Mouse (Mus musculus): ENCODE data around the gene Olfr1028. TPM values are rescaled to one million over a fixed set of nuclear protein-coding genes. Genes with fewer than 3 reads are reported as not detected.

The Olfr1028 gene
- not detected in 2 replicates for polyA plus RNA-seq (2012; ENCODE audit: insufficient read depth, insufficient read length, low replicate concordance, missing spikeins)

GRCm38 (mm10) chr2:85950137-85950536, at the start of gene Olfr1028:
Gene Olfr1028 (plus strand): TSS chr2:85950437.
- no peak for TF ChIP-seq POLR2A (IDR thresholded peaks at IDR 0.05; ENCODE audit: insufficient read depth, low read depth, low read length)
- TF ChIP-seq CTCF (IDR thresholded peaks at IDR 0.05; ENCODE audit: insufficient read depth, low read depth, low read length) = no peak
- Histone ChIP-seq H3K4me3 (ENCODE audit: insufficient read depth, low read depth, low read length) (no peak within 1 kb of the TSS), H3K4me1 (ENCODE audit: control insufficient read depth, insufficient read depth, low read length) (no peaks in the 10 kb centered on the region), H3K27ac (ENCODE audit: insufficient read depth, low read depth, low read length) (no peak within 1 kb of the TSS)
- WGBS = 72% methylated on average over 1 of the region's 1 CpGs

DNA sequence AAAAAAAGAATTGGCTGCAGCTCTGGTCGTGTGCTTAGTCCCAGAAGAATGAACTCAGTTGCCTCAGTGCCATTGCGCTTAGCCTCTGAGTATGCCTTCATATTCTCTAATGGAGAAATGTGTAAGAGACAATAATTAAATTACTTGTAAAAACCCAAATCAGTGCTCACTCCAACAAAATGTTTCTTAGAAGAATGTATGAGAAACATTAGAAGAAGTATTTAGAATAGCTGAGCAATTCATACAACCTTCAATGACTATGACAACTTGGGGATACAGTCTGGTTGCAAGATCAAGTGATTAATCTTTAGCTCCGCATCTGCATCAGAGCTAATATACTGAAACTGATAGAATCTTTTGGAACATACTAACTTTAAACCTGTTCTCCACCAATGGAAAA, 45.3 kb upstream of the Olfr1028 start, which contains the start of gene Olfr1024:
Olfr1024 (minus strand) TSS at position 101 of the 400 bp plus-strand sequence.
- Histone ChIP-seq H3K27ac (ENCODE audit: insufficient read depth, low read depth, low read length) (no peak within 1 kb of the TSS), H3K4me3 (ENCODE audit: insufficient read depth, low read depth, low read length) (no peak within 1 kb of the TSS), H3K4me1 (ENCODE audit: control insufficient read depth, insufficient read depth, low read length) (no peaks in the 10 kb centered on the region)
- WGBS = 86% methylated on average over 3 of the region's 3 CpGs
- TF ChIP-seq CTCF (IDR thresholded peaks at IDR 0.05; ENCODE audit: insufficient read depth, low read depth, low read length) = no peak
- no peak for TF ChIP-seq POLR2A (IDR thresholded peaks at IDR 0.05; ENCODE audit: insufficient read depth, low read depth, low read length)

DNA sequence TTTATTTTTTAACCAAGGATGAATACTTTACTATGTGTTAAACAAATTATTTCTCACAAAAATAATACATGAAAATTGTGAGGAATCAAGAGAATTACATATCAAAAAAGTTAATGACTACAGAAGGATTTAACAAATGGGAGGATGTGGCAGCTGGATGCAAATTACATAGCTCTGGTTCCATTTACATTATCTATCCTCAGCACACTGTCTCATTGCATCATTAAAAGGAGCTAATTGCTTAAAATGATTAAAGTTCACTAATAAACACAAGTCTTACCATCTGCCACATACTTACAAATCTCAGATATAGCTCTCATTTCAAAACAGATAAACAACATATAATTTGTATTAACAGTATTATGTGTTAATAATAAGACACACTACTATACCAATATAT, 37.0 kb upstream of the Olfr1028 start:
- Histone ChIP-seq H3K4me3 (ENCODE audit: insufficient read depth, low read depth, low read length) (no peak overlapping the region), H3K4me1 (ENCODE audit: control insufficient read depth, insufficient read depth, low read length) (no peaks in the 10 kb centered on the region), H3K27ac (ENCODE audit: insufficient read depth, low read depth, low read length) (no peak overlapping the region)
- no peak for TF ChIP-seq POLR2A (IDR thresholded peaks at IDR 0.05; ENCODE audit: insufficient read depth, low read depth, low read length)

- no peak within 1 kb of the TSS for H3K4me3 ChIP-seq (ENCODE audit: insufficient read depth, low read depth, low read length)
- H3K4me1 ChIP-seq (ENCODE audit: control insufficient read depth, insufficient read depth, low read length) = no peaks in the 10 kb centered on the region
- TF ChIP-seq POLR2A (IDR thresholded peaks at IDR 0.05; ENCODE audit: insufficient read depth, low read depth, low read length) (no peak), CTCF (IDR thresholded peaks at IDR 0.05; ENCODE audit: insufficient read depth, low read depth, low read length) (no peak)
- no peak within 1 kb of the TSS for H3K27ac ChIP-seq (ENCODE audit: insufficient read depth, low read depth, low read length)
- 45% methylated on average over 1 of the region's 1 CpGs for WGBS
Measured at GRCm38 (mm10) chr2:85914893-85915292, 35.3 kb upstream of the Olfr1028 start, which contains the start of gene Olfr1025-ps1. Gene Olfr1025-ps1 (plus strand): TSS chr2:85915193.

DNA sequence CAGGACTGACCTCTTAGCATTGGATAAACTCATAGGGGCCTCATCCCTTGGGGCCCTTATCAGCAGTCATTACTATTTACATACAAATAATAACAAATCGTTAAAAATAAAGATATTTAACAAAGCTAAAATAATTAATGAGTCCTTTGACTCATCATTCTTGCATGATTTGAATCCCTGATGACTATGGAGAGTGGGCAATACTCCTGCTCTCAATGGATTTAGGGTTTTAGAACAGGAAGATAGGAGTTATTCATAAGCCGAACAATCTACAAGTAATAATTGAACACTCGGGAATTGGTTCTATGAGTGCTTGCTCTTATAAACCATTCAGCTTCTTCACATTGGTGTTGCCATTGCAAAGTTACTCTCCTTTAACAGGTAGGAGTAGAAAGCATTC, 29.0 kb upstream of the Olfr1028 start, which contains the start of gene Olfr1026:
Olfr1026 (plus strand) TSS at position 301 of the 400 bp plus-strand sequence.
- TF ChIP-seq CTCF (IDR thresholded peaks at IDR 0.05; ENCODE audit: insufficient read depth, low read depth, low read length) = no peak
- no peak for TF ChIP-seq POLR2A (IDR thresholded peaks at IDR 0.05; ENCODE audit: insufficient read depth, low read depth, low read length)
- 88% methylated on average over 3 of the region's 3 CpGs for WGBS
- no peaks in the 10 kb centered on the region for H3K4me1 ChIP-seq (ENCODE audit: control insufficient read depth, insufficient read depth, low read length)
- no peak within 1 kb of the TSS for H3K27ac ChIP-seq (ENCODE audit: insufficient read depth, low read depth, low read length)
- no peak within 1 kb of the TSS for H3K4me3 ChIP-seq (ENCODE audit: insufficient read depth, low read depth, low read length)

DNA sequence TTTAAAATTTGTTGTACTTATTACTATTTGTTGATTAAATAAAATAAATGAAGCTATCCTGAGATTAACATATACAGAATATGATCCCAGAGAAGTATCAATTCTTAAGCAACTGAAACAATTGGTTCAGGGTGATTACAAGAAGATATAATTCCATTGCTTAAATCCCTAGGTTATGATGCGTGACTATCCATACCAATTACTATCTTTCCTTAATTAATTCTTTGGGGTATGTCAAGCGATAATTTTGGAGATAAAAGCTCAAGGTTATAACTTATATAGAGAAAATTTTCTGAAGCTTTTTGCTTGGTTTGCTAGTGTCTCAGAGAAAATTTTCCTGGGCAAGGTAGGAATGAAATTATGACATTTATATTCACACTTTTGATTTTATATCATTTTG, 23.4 kb downstream of the Olfr1028 start, which contains the start of gene Olfr1029:
Olfr1029 (plus strand) TSS at position 301 of the 400 bp plus-strand sequence.
- TF ChIP-seq POLR2A (IDR thresholded peaks at IDR 0.05; ENCODE audit: insufficient read depth, low read depth, low read length) (no peak), CTCF (IDR thresholded peaks at IDR 0.05; ENCODE audit: insufficient read depth, low read depth, low read length) (no peak)
- Histone ChIP-seq H3K4me1 (ENCODE audit: control insufficient read depth, insufficient read depth, low read length) (no peaks in the 10 kb centered on the region), H3K4me3 (ENCODE audit: insufficient read depth, low read depth, low read length) (no peak within 1 kb of the TSS), H3K27ac (ENCODE audit: insufficient read depth, low read depth, low read length) (no peak within 1 kb of the TSS)
- 89% methylated on average over 2 of the region's 2 CpGs for WGBS

DNA sequence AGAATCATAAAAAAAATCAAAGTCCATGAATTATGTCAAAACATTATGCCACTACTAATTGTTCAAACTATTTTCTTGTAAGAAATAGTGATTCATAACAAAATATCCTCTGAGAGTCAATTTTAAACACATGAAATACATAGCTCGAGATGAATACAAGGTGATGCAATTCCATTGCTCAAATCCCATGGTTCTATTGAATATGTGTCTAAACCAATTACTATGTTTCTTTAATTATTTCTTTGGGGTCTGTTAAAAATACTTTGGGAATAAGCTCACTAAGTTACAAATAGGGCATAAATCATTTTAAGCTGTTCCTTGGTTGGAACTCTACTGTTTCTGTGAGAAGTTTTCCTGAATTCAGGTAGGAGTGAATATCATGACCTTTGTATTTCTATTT, 28.7 kb downstream of the Olfr1028 start, which contains the start of gene Olfr1030:
Olfr1030 (plus strand) TSS at position 301 of the 400 bp plus-strand sequence.
- TF ChIP-seq CTCF (IDR thresholded peaks at IDR 0.05; ENCODE audit: insufficient read depth, low read depth, low read length) = no peak
- no peak for TF ChIP-seq POLR2A (IDR thresholded peaks at IDR 0.05; ENCODE audit: insufficient read depth, low read depth, low read length)
- H3K27ac ChIP-seq (ENCODE audit: insufficient read depth, low read depth, low read length) = no peak within 1 kb of the TSS
- no peak within 1 kb of the TSS for H3K4me3 ChIP-seq (ENCODE audit: insufficient read depth, low read depth, low read length)
- WGBS = 77% methylated on average over 1 of the region's 1 CpGs
- no peaks in the 10 kb centered on the region for H3K4me1 ChIP-seq (ENCODE audit: control insufficient read depth, insufficient read depth, low read length)

DNA sequence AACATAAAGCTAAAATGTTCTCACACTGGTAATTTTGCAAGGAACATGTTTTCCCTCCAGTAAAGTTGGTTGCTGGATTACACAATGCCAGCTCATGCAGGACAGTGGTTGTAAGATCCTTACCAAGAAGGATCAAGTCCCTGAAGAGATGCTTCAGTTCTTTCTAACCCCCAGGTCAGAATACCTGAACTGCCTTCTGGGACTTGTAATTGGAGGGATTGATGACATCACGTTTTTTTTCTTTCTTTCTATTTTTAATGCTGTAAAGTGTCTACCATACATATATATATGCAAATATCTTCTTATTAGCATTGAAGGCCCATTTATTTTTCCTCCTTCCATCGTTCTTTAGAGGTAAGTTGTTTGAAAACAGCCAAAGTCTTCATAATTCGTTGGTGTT, 39.8 kb downstream of the Olfr1028 start, which contains the start of gene Olfr1031:
Olfr1031 (plus strand) TSS at position 301 of the 400 bp plus-strand sequence.
- H3K4me1 ChIP-seq (ENCODE audit: control insufficient read depth, insufficient read depth, low read length) = no peaks in the 10 kb centered on the region
- no peak within 1 kb of the TSS for H3K27ac ChIP-seq (ENCODE audit: insufficient read depth, low read depth, low read length)
- TF ChIP-seq CTCF (IDR thresholded peaks at IDR 0.05; ENCODE audit: insufficient read depth, low read depth, low read length) = no peak
- TF ChIP-seq POLR2A (IDR thresholded peaks at IDR 0.05; ENCODE audit: insufficient read depth, low read depth, low read length) = no peak

More for the DNA sequence above, 39.8 kb downstream of the Olfr1028 start, which contains the start of gene Olfr1031:
- no peak within 1 kb of the TSS for H3K4me3 ChIP-seq (ENCODE audit: insufficient read depth, low read depth, low read length)
- 49% methylated on average over 3 of the region's 3 CpGs for WGBS

Other genes starting within 250 kb of the Olfr1028 start
- gene Olfr1009, start 235.0 kb upstream of the Olfr1028 start, polyA plus RNA-seq (2012; ENCODE audit: insufficient read depth, insufficient read length, low replicate concordance, missing spikeins) = not detected in 2 replicates
- gene Olfr1012, start 187.7 kb upstream of the Olfr1028 start, polyA plus RNA-seq (2012; ENCODE audit: insufficient read depth, insufficient read length, low replicate concordance, missing spikeins) = not detected in 2 replicates
- gene Olfr1013, start 183.3 kb upstream of the Olfr1028 start, polyA plus RNA-seq (2012; ENCODE audit: insufficient read depth, insufficient read length, low replicate concordance, missing spikeins) = not detected in 2 replicates
- gene Olfr1014, start 177.7 kb upstream of the Olfr1028 start, polyA plus RNA-seq (2012; ENCODE audit: insufficient read depth, insufficient read length, low replicate concordance, missing spikeins) = not detected in 2 replicates
- gene Olfr1015, start 168.4 kb upstream of the Olfr1028 start, polyA plus RNA-seq (2012; ENCODE audit: insufficient read depth, insufficient read length, low replicate concordance, missing spikeins) = not detected in 2 replicates
- gene Olfr1016, start 147.9 kb upstream of the Olfr1028 start, polyA plus RNA-seq (2012; ENCODE audit: insufficient read depth, insufficient read length, low replicate concordance, missing spikeins) = not detected in 2 replicates
- not detected in 2 replicates for gene Olfr1018, start 132.0 kb upstream of the Olfr1028 start, polyA plus RNA-seq (2012; ENCODE audit: insufficient read depth, insufficient read length, low replicate concordance, missing spikeins)
- not detected in 2 replicates for gene Olfr1019, start 105.0 kb upstream of the Olfr1028 start, polyA plus RNA-seq (2012; ENCODE audit: insufficient read depth, insufficient read length, low replicate concordance, missing spikeins)
- not detected in 2 replicates for gene Olfr1020, start 103.4 kb upstream of the Olfr1028 start, polyA plus RNA-seq (2012; ENCODE audit: insufficient read depth, insufficient read length, low replicate concordance, missing spikeins)
- not detected in 2 replicates for gene Olfr1022, start 81.8 kb upstream of the Olfr1028 start, polyA plus RNA-seq (2012; ENCODE audit: insufficient read depth, insufficient read length, low replicate concordance, missing spikeins)
- not detected in 2 replicates for gene Olfr1023, start 64.8 kb upstream of the Olfr1028 start, polyA plus RNA-seq (2012; ENCODE audit: insufficient read depth, insufficient read length, low replicate concordance, missing spikeins)
- gene Olfr1024, start 45.4 kb upstream of the Olfr1028 start, polyA plus RNA-seq (2012; ENCODE audit: insufficient read depth, insufficient read length, low replicate concordance, missing spikeins) = not detected in 2 replicates
- not detected in 2 replicates for gene Olfr1025-ps1, start 35.2 kb upstream of the Olfr1028 start, polyA plus RNA-seq (2012; ENCODE audit: insufficient read depth, insufficient read length, low replicate concordance, missing spikeins)
- not detected in 2 replicates for gene Olfr1026, start 28.9 kb upstream of the Olfr1028 start, polyA plus RNA-seq (2012; ENCODE audit: insufficient read depth, insufficient read length, low replicate concordance, missing spikeins)
- gene Olfr1029, start 23.5 kb downstream of the Olfr1028 start, polyA plus RNA-seq (2012; ENCODE audit: insufficient read depth, insufficient read length, low replicate concordance, missing spikeins) = not detected in 2 replicates
- gene Olfr1030, start 28.8 kb downstream of the Olfr1028 start, polyA plus RNA-seq (2012; ENCODE audit: insufficient read depth, insufficient read length, low replicate concordance, missing spikeins) = not detected in 2 replicates
- gene Olfr1031, start 39.9 kb downstream of the Olfr1028 start, polyA plus RNA-seq (2012; ENCODE audit: insufficient read depth, insufficient read length, low replicate concordance, missing spikeins) = not detected in 2 replicates
- not detected in 2 replicates for gene Olfr1032, start 55.1 kb downstream of the Olfr1028 start, polyA plus RNA-seq (2012; ENCODE audit: insufficient read depth, insufficient read length, low replicate concordance, missing spikeins)
- gene Olfr1033, start 70.2 kb downstream of the Olfr1028 start, polyA plus RNA-seq (2012; ENCODE audit: insufficient read depth, insufficient read length, low replicate concordance, missing spikeins) = not detected in 2 replicates
- gene Olfr1034, start 95.4 kb downstream of the Olfr1028 start, polyA plus RNA-seq (2012; ENCODE audit: insufficient read depth, insufficient read length, low replicate concordance, missing spikeins) = not detected in 2 replicates
- gene Olfr1036, start 123.6 kb downstream of the Olfr1028 start, polyA plus RNA-seq (2012; ENCODE audit: insufficient read depth, insufficient read length, low replicate concordance, missing spikeins) = not detected in 2 replicates
- gene Olfr1037, start 136.9 kb downstream of the Olfr1028 start, polyA plus RNA-seq (2012; ENCODE audit: insufficient read depth, insufficient read length, low replicate concordance, missing spikeins) = not detected in 2 replicates
- not detected in 2 replicates for gene Olfr1039, start 185.5 kb downstream of the Olfr1028 start, polyA plus RNA-seq (2012; ENCODE audit: insufficient read depth, insufficient read length, low replicate concordance, missing spikeins)
- gene Olfr1040, start 196.3 kb downstream of the Olfr1028 start, polyA plus RNA-seq (2012; ENCODE audit: insufficient read depth, insufficient read length, low replicate concordance, missing spikeins) = not detected in 2 replicates
- gene Olfr1042, start 211.4 kb downstream of the Olfr1028 start, polyA plus RNA-seq (2012; ENCODE audit: insufficient read depth, insufficient read length, low replicate concordance, missing spikeins) = not detected in 2 replicates
- not detected in 2 replicates for gene Olfr1043, start 217.1 kb downstream of the Olfr1028 start, polyA plus RNA-seq (2012; ENCODE audit: insufficient read depth, insufficient read length, low replicate concordance, missing spikeins)
- not detected in 2 replicates for gene Olfr1044, start 227.4 kb downstream of the Olfr1028 start, polyA plus RNA-seq (2012; ENCODE audit: insufficient read depth, insufficient read length, low replicate concordance, missing spikeins)
- not detected in 2 replicates for gene Olfr52, start 235.2 kb downstream of the Olfr1028 start, polyA plus RNA-seq (2012; ENCODE audit: insufficient read depth, insufficient read length, low replicate concordance, missing spikeins)

All from olfactory bulb, adult 2 months (tissue).